Mouse (Mus musculus) midbrain, postnatal 0 days (tissue): Measurements from ENCODE around the gene Ip6k1. TPM values are rescaled to one million over a fixed set of nuclear protein-coding genes. Genes with fewer than 3 reads are reported as not detected.

Source experiments
- ATAC-seq: fragments of 200-750 bp; cut with Nextera tagmentation; 2 replicates; pipeline ENCODE4 v1.8.0; 2017; ENCODE audit warnings: moderate number of reproducible peaks, mild to moderate bottlenecking, moderate TSS enrichment, moderate library complexity; ENCODE audit not compliant: low FRiP score
- DNase-seq: peaks from one replicate; pipeline ENCODE4 v3.0.0-alpha.2; 2015; ENCODE audit warnings: low spot score
- H3K27ac ChIP-seq: fragments of 300-500 bp; sonication (generic); 2 replicates; pipeline ENCODE4 v1.5.1; 2014; ENCODE audit warnings: low read depth, mild to moderate bottlenecking, low read length, mixed read lengths
- H3K27me3 ChIP-seq: fragments of 300-500 bp; sonication (generic); 2 replicates; pipeline ENCODE4 v1.6.1; 2014; ENCODE audit warnings: low read length, control low read depth, mixed read lengths; ENCODE audit not compliant: insufficient read depth
- H3K36me3 ChIP-seq: fragments of 300-500 bp; sonication (generic); 2 replicates; pipeline ENCODE4 v1.6.1; 2014; ENCODE audit warnings: low read length, control low read depth, mixed read lengths; ENCODE audit not compliant: insufficient read depth
- H3K4me1 ChIP-seq: fragments of 300-500 bp; sonication (generic); 2 replicates; pipeline ENCODE4 v1.6.1; 2014; ENCODE audit warnings: mild to moderate bottlenecking, control low read depth, antibody characterized with exemption, low read length, mixed read lengths; ENCODE audit not compliant: insufficient read depth
- H3K4me2 ChIP-seq: fragments of 300-500 bp; sonication (generic); 2 replicates; pipeline ENCODE4 v1.6.1; 2014; ENCODE audit warnings: low read depth, mild to moderate bottlenecking, low read length, mixed read lengths; ENCODE audit not compliant: poor library complexity, severe bottlenecking
- H3K4me3 ChIP-seq: fragments of 300-500 bp; sonication (generic); 2 replicates; pipeline ENCODE4 v1.5.1; 2014; ENCODE audit warnings: low read depth, mild to moderate bottlenecking, low read length, moderate library complexity
- H3K9ac ChIP-seq: fragments of 300-500 bp; sonication (generic); replicated peaks from 2 replicates; pipeline ENCODE4 v1.6.1; 2014; ENCODE audit warnings: mild to moderate bottlenecking, low read length, moderate library complexity, mixed read lengths; ENCODE audit not compliant: poor library complexity, severe bottlenecking
- H3K9me3 ChIP-seq: fragments of 300-500 bp; sonication (generic); 2 replicates; pipeline ENCODE4 v1.6.1; 2016; ENCODE audit warnings: low read length, control low read depth
- CTCF ChIP-seq: IDR thresholded peaks from 2 replicates; pipeline ENCODE4 v1.5.1; 2016; ENCODE audit warnings: antibody characterized with exemption, mild to moderate bottlenecking
- WGBS: fragments of 180-500 bp; shearing (Covaris S2); extraction: QIAGEN DNeasy Blood & Tissue Kit; methylation state at CpG from one replicate; pipeline ENCODE4 v1.1.7; 2014; 5-methylcytosine and 5-hydroxymethylcytosine counted together
- polyA plus RNA-seq: library from polyadenylated mRNA; unstranded; fragments of >200 nt; fragmentation: Nextera tagmentation; extraction: Ambion mirVana; gene quantifications from 2 replicates; pipeline ENCODE4 v1.2.1, GENCODE M21; 2015
- total RNA-seq: library from RNA; depleted of rRNA; stranded (reverse); fragments of >200 nt; gene quantifications from 2 replicates; pipeline ENCODE4 v1.2.3, GENCODE M21; 2014

The Ip6k1 gene
- total and polyA plus RNA-seq, 2 experiments from 2014 or later, result 94.1 to 249 TPM

GRCm38 (mm10) chr9:107984052-107984753 is 18.1 kb upstream of the Ip6k1 start:
- 0 out of 2 replicates have a peak, but pooled peaks cover 4% of the 10 kb centered on the region for H3K27me3 ChIP-seq
- H3K27ac ChIP-seq, result peak overlapping the region; percentile 52; the same call in 1 of the 2 replicates
- 76% methylated on average over 19 of the region's 19 CpGs for WGBS
- H3K4me1 ChIP-seq, result peaks cover 6% of the 10 kb centered on the region
- ATAC-seq (no peak), DNase-seq (no peak)
- H3K4me2 ChIP-seq, result peak overlapping the region; percentile 69
- TF ChIP-seq CTCF, result no peak
- H3K4me3 ChIP-seq, result peak overlapping the region; percentile 67
- H3K9ac ChIP-seq, result 0 out of 2 replicates have a peak overlapping the region, but pooled peaks have one; percentile 33
- H3K9me3 ChIP-seq, result no peaks in the 10 kb centered on the region
- H3K36me3 ChIP-seq, result 0 out of 2 replicates have a peak, but pooled peaks cover 3% of the 10 kb centered on the region

- H3K9me3 ChIP-seq, result no peaks in the 10 kb centered on the region
- H3K4me2 ChIP-seq, result peak overlapping the region; percentile 69
- 71% methylated on average over 9 of the region's 9 CpGs for WGBS
- H3K36me3 ChIP-seq, result 0 out of 2 replicates have a peak, but pooled peaks cover 3% of the 10 kb centered on the region
- ATAC-seq, result no peak
- TF ChIP-seq CTCF, result no peak
- DNase-seq, result no peak
- 0 out of 2 replicates have a peak, but pooled peaks cover 4% of the 10 kb centered on the region for H3K27me3 ChIP-seq
- 0 out of 2 replicates have a peak overlapping the region, but pooled peaks have one; percentile 46 for H3K9ac ChIP-seq
- H3K4me3 ChIP-seq, result peak overlapping the region; percentile 67
- H3K27ac ChIP-seq, result peak overlapping the region; percentile 52; the same call in 1 of the 2 replicates
- peaks cover 6% of the 10 kb centered on the region for H3K4me1 ChIP-seq
Observed at GRCm38 (mm10) chr9:107984754-107985055, 17.6 kb upstream of the Ip6k1 start.

- Histone ChIP-seq H3K9me3 (no peaks in the 10 kb centered on the region), H3K4me3 (peak within 1 kb of the TSS; percentile 67), H3K4me1 (peaks cover 6% of the 10 kb centered on the region), H3K27ac (peak within 1 kb of the TSS; percentile 52), H3K4me2 (peak within 1 kb of the TSS; percentile 69), H3K27me3 (0 out of 2 replicates have a peak, but pooled peaks cover 4% of the 10 kb centered on the region), H3K36me3 (0 out of 2 replicates have a peak, but pooled peaks cover 3% of the 10 kb centered on the region), H3K9ac (peak within 1 kb of the TSS; percentile 46)
- WGBS, result under 1% methylated on average over 49 of the region's 58 CpGs
- DNase-seq (peak; percentile 58), ATAC-seq (peak; percentile 75)
- TF ChIP-seq CTCF, result peak; percentile 45
Observed at GRCm38 (mm10) chr9:107985131-107986119, 16.9 kb upstream of the Ip6k1 start, which contains the start of gene Inka1. TSS of gene Inka1 (minus strand) at chr9:107985879.

GRCm38 (mm10) chr9:107986376-107986775 is 15.9 kb upstream of the Ip6k1 start:
- Histone ChIP-seq H3K4me3 (peak overlapping the region; percentile 67), H3K9ac (no peak overlapping the region), H3K27ac (no peak overlapping the region; the same call in 1 of the 2 replicates), H3K4me1 (peaks cover 6% of the 10 kb centered on the region), H3K36me3 (0 out of 2 replicates have a peak, but pooled peaks cover 3% of the 10 kb centered on the region), H3K9me3 (no peaks in the 10 kb centered on the region), H3K27me3 (0 out of 2 replicates have a peak, but pooled peaks cover 4% of the 10 kb centered on the region), H3K4me2 (peak overlapping the region; percentile 69)
- peak; percentile 92 for TF ChIP-seq CTCF
- 7% methylated on average over 18 of the region's 18 CpGs for WGBS
- peak; percentile 47; the same call in 1 of the 2 replicates for ATAC-seq
- DNase-seq, result peak; percentile 81

- Histone ChIP-seq H3K9ac (no peak overlapping the region), H3K9me3 (no peaks in the 10 kb centered on the region), H3K27me3 (0 out of 2 replicates have a peak, but pooled peaks cover 4% of the 10 kb centered on the region), H3K4me1 (peaks cover 6% of the 10 kb centered on the region), H3K36me3 (no peaks in the 10 kb centered on the region), H3K4me2 (no peak overlapping the region), H3K4me3 (no peak overlapping the region), H3K27ac (no peak overlapping the region)
- DNase-seq (no peak), ATAC-seq (no peak)
- 78% methylated on average over 3 of the region's 3 CpGs for WGBS
- no peak for TF ChIP-seq CTCF
Observed at GRCm38 (mm10) chr9:107987950-107988349, 14.4 kb upstream of the Ip6k1 start.
